In the genomic region with DNA sequence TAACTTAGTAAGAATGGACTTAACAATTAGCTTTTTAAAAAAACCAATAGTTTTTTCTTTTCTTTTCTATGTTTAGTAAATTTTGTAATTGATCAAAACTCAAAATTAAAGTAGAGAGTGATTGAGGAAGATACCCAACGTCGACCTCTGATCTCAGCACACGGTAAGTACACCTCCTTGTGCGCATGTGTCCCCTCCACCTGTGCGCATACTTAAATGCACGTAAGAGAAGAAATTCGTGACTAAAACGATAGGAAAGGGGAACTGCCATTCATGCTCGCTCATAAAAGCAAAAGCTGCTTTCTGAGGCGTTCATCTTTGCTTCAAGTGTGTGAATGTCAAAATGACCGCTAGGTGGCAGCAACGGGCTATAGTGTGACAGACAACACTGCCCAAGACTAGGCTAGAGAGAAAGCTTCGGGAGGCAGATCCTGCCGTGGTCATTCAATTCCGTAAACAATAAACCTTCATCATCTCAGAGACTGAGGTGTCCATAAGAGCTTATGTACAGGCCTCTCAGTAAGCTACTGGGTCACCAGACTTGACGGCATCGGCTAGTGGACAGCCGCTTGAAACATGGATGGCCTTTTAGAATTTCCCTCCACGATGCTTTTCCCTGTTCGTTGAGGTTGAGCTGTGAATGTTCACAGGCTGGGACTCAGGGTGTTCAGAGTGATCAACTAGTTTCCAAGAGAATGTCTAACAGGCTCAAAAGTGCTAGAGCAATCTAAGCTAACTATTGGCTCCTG, we compare ENCODE assay signal across 1 mouse cellular context.
TF ChIP-seq lines count a peak whose summit lies in the region.

No protein-coding gene starts in this region.

TF ChIP-seq in CH12.LX, 34 proteins besides CTCF, POLR2A, EP300 and RAD21:
- TF ChIP-seq ELF1 (IDR thresholded peaks at IDR 0.05; ENCODE audit: low read depth, low read length) (peak; percentile 42; the same call in 1 of the 2 replicates), MAZ (IDR thresholded peaks at IDR 0.05; ENCODE audit: low read depth, low read length) (no peak), MAX (IDR thresholded peaks at IDR 0.05; ENCODE audit: low read length) (no peak), CHD2 (IDR thresholded peaks at IDR 0.05; ENCODE audit: low read length) (no peak), ZMIZ1 (IDR thresholded peaks at IDR 0.05; ENCODE audit: low read depth, low read length) (no peak), E2F4 (IDR thresholded peaks at IDR 0.05; ENCODE audit: insufficient replicate concordance, low read depth, low read length) (0 out of 2 replicates have a peak, but pooled peaks have one; percentile 33), ZC3H11A (IDR thresholded peaks at IDR 0.05; ENCODE audit: low read depth, low read length) (peak; percentile 67), HCFC1 (IDR thresholded peaks at IDR 0.05; ENCODE audit: low read depth, low read length) (no peak), SMC3 (IDR thresholded peaks at IDR 0.05; ENCODE audit: low read depth, low read length) (peak; percentile 96), MYC (IDR thresholded peaks at IDR 0.05; ENCODE audit: low read depth, low read length) (peak; percentile 81), NRF1 (IDR thresholded peaks at IDR 0.05; ENCODE audit: low read depth, low read length) (0 out of 2 replicates have a peak, but pooled peaks have one; percentile 54), NELFE (IDR thresholded peaks at IDR 0.05; ENCODE audit: low read depth, low read length) (peak; percentile 21; the same call in 1 of the 2 replicates), PAX5 (IDR thresholded peaks at IDR 0.05; ENCODE audit: low read length) (no peak), JUN (IDR thresholded peaks at IDR 0.05; ENCODE audit: insufficient read depth, low read depth, low read length) (no peak), TCF12 (IDR thresholded peaks at IDR 0.05; ENCODE audit: low read depth, low read length) (no peak; the same call in 1 of the 2 replicates), MEF2A (IDR thresholded peaks at IDR 0.05; ENCODE audit: borderline replicate concordance, low read depth, low read length) (peak; percentile 12; the same call in 1 of the 2 replicates), SIN3A (IDR thresholded peaks at IDR 0.05; ENCODE audit: low read length) (no peak), ZKSCAN1 (IDR thresholded peaks at IDR 0.05; ENCODE audit: borderline replicate concordance, low read depth, low read length) (no peak), ZNF384 (IDR thresholded peaks at IDR 0.05; ENCODE audit: low read depth, low read length) (no peak), KAT2A (IDR thresholded peaks at IDR 0.05; ENCODE audit: insufficient replicate concordance, low read length) (no peak), MXI1 (IDR thresholded peaks at IDR 0.05; ENCODE audit: low read depth, low read length) (0 out of 2 replicates have a peak, but pooled peaks have one; percentile 19), IRF4 (IDR thresholded peaks at IDR 0.05; ENCODE audit: low read depth, low read length) (peak; percentile 36; the same call in 1 of the 2 replicates), JUND (conservative IDR thresholded peaks at IDR 0.05; ENCODE audit: low read depth, low read length) (0 out of 2 replicates have a peak, but pooled peaks have one; percentile 37)
TF ChIP-seq in CH12.LX: peak in this region for 11.
